Mouse (Mus musculus): ENCODE data around the gene Gm49361.

GRCm38 (mm10) chr14:57617675-57618074, 128.2 kb downstream of the Gm49361 start:
- TF ChIP-seq CTCF (IDR thresholded peaks at IDR 0.05; ENCODE audit: extremely low read depth, insufficient read depth, low read length) = no peak
- no peak for TF ChIP-seq POLR2A (IDR thresholded peaks at IDR 0.05; ENCODE audit: extremely low read depth, insufficient read depth, low read length)
